In genomic region chr11:120356900-120357299, GRCm38 (mm10) we compare ENCODE assay signal across 18 mouse cellular contexts. TPM values are rescaled to one million over a fixed set of nuclear protein-coding genes. Genes with fewer than 3 reads are reported as not detected.
A peak's percentile ranks its signal among the peaks of the same experiment; 100 is the strongest.
DNase-seq lines count a peak whose midpoint lies in the region; ATAC-seq and TF ChIP-seq lines count a peak whose summit lies in the region.
"Had no signal": no experiment of that assay in that cellular context is flagged by ENCODE, and none has a peak within 500 bp of the region (broad histone marks: within the 10 kb centered on the region; RNA-seq: fewer than 3 reads in every experiment).

No protein-coding gene starts in this region.

- WGBS in heart, embryonic 13.5 days = 87% methylated on average over 4 of the region's 4 CpGs
- WGBS in lung, embryonic 15.5 days = 92% methylated on average over 4 of the region's 4 CpGs
- 94% methylated on average over 4 of the region's 4 CpGs for whole genome bisulfite sequencing in embryonic facial prominence, embryonic 13.5 days
- 90% methylated on average over 4 of the region's 4 CpGs for WGBS in limb, embryonic 14.5 days

- no peaks in the 10 kb centered on the region for H3K9me3 ChIP-seq in heart, embryonic 13.5 days
- H3K9me3 ChIP-seq in lung, embryonic 15.5 days = no peaks in the 10 kb centered on the region
- H3K9me3 ChIP-seq in embryonic facial prominence, embryonic 13.5 days = no peaks in the 10 kb centered on the region
- no peaks in the 10 kb centered on the region for H3K9me3 ChIP-seq in limb, embryonic 14.5 days (ENCODE audit: control insufficient read depth, low read length)
- H3K9me3 ChIP-seq: heart, embryonic 10.5 days; hindbrain, embryonic 10.5 days; limb, embryonic 15.5 days had no signal

- H3K4me2 ChIP-seq in heart, embryonic 13.5 days = no peak overlapping the region
- H3K4me2 ChIP-seq in lung, embryonic 15.5 days = no peak overlapping the region
- no peak overlapping the region for H3K4me2 ChIP-seq in embryonic facial prominence, embryonic 13.5 days
- H3K4me2 ChIP-seq in limb, embryonic 14.5 days (replicated peaks; ENCODE audit: low read depth, low read length, severe bottlenecking) = no peak overlapping the region

- intact Hi-C loops in left cerebral cortex, adult 2 months (cut with DNase I) = no loop called here

- no peak for TF ChIP-seq POLR2A in limb, embryonic 14.5 days (IDR thresholded peaks at IDR 0.05; ENCODE audit: borderline replicate concordance, extremely low read depth, insufficient read depth, insufficient read length)

- peak overlapping the region; percentile 9 for H3K27ac ChIP-seq in heart, embryonic 13.5 days (replicated peaks)
- peak overlapping the region; percentile 97 for H3K27ac ChIP-seq in lung, embryonic 15.5 days
- peak overlapping the region; percentile 89 for H3K27ac ChIP-seq in embryonic facial prominence, embryonic 13.5 days
- H3K27ac ChIP-seq in limb, embryonic 14.5 days (replicated peaks; ENCODE audit: low read depth, low read length) = peak overlapping the region; percentile 86; the same call in 1 of the 2 replicates
- H3K27ac ChIP-seq in left cerebral cortex, adult 2 months = no peak overlapping the region

- H3K4me1 ChIP-seq in heart, embryonic 13.5 days = peaks cover 85% of the 10 kb centered on the region
- peaks cover 78% of the 10 kb centered on the region for H3K4me1 ChIP-seq in lung, embryonic 15.5 days
- peaks cover 62% of the 10 kb centered on the region for H3K4me1 ChIP-seq in embryonic facial prominence, embryonic 13.5 days
- peaks cover 32% of the 10 kb centered on the region for H3K4me1 ChIP-seq in limb, embryonic 14.5 days (ENCODE audit: control insufficient read depth, insufficient read depth, low read length)

- 0 out of 2 replicates have a peak, but pooled peaks cover 1% of the 10 kb centered on the region for H3K36me3 ChIP-seq in heart, embryonic 13.5 days
- no peaks in the 10 kb centered on the region for H3K36me3 ChIP-seq in lung, embryonic 15.5 days
- H3K36me3 ChIP-seq in embryonic facial prominence, embryonic 13.5 days = no peaks in the 10 kb centered on the region
- H3K36me3 ChIP-seq in limb, embryonic 14.5 days (ENCODE audit: control insufficient read depth, insufficient read depth, low read length) = no peaks in the 10 kb centered on the region
- H3K36me3 ChIP-seq: heart, embryonic 10.5 days; hindbrain, embryonic 10.5 days; limb, embryonic 15.5 days had no signal

- H3K9ac ChIP-seq in heart, embryonic 13.5 days = no peak overlapping the region
- H3K9ac ChIP-seq in lung, embryonic 15.5 days = no peak overlapping the region
- no peak overlapping the region for H3K9ac ChIP-seq in embryonic facial prominence, embryonic 13.5 days
- no peak overlapping the region for H3K9ac ChIP-seq in limb, embryonic 14.5 days (ENCODE audit: low read depth, low read length, severe bottlenecking)
- H3K9ac ChIP-seq: limb, embryonic 15.5 days had no signal

- no peak for ATAC-seq in heart, embryonic 13.5 days (ENCODE audit: extremely low read depth, insufficient number of reproducible peaks, low FRiP score, low TSS enrichment)
- no peak for ATAC-seq in lung, embryonic 15.5 days (ENCODE audit: borderline replicate concordance, extremely low read depth, low FRiP score, low TSS enrichment)
- no peak for ATAC-seq in embryonic facial prominence, embryonic 13.5 days (ENCODE audit: insufficient number of reproducible peaks, insufficient read depth, low FRiP score, low TSS enrichment, low read depth)
- ATAC-seq in limb, embryonic 14.5 days (ENCODE audit: low FRiP score, low read depth) = no peak
- ATAC-seq: Patski had no signal

- no peak for DNase-seq in heart, adult 18-20 months
- DNase-seq in lung, postnatal 10 days = no peak
- DNase-seq in limb, embryonic 14.5 days (ENCODE audit: low spot score) = no peak
- no peak for DNase-seq in left cerebral cortex, adult 2 months (ENCODE audit: extremely low spot score in 1 of 2, low spot score in 2 of 2)
- DNase-seq in MN1 (ENCODE audit: low spot score) = no peak
- DNase-seq: cerebellum, postnatal 25 days; kidney, adult 8-10 months; retina, postnatal 1 day; thymus, adult 2 months had no signal

- TF ChIP-seq CTCF in left cerebral cortex, adult 2 months (IDR thresholded peaks at IDR 0.05) = no peak; the same call in 1 of the 2 replicates

- H3K4me3 ChIP-seq in heart, embryonic 13.5 days = no peak overlapping the region
- H3K4me3 ChIP-seq in lung, embryonic 15.5 days = no peak overlapping the region
- H3K4me3 ChIP-seq in embryonic facial prominence, embryonic 13.5 days = no peak overlapping the region
- no peak overlapping the region for H3K4me3 ChIP-seq in limb, embryonic 14.5 days (replicated peaks; ENCODE audit: low read length)
- no peak overlapping the region for H3K4me3 ChIP-seq in left cerebral cortex, adult 2 months
- H3K4me3 ChIP-seq: heart, embryonic 10.5 days; hindbrain, embryonic 10.5 days; limb, embryonic 15.5 days had no signal

- no peaks in the 10 kb centered on the region for H3K27me3 ChIP-seq in heart, embryonic 13.5 days (replicated peaks)
- H3K27me3 ChIP-seq in lung, embryonic 15.5 days = no peaks in the 10 kb centered on the region
- no peaks in the 10 kb centered on the region for H3K27me3 ChIP-seq in embryonic facial prominence, embryonic 13.5 days
- no peaks in the 10 kb centered on the region for H3K27me3 ChIP-seq in limb, embryonic 14.5 days (ENCODE audit: control insufficient read depth, insufficient read depth, low read length)
- H3K27me3 ChIP-seq: limb, embryonic 15.5 days; Patski had no signal

RNA-seq across cellular contexts. Expression of gene Fscn2, which starts 4.4 kb away (rescaled TPM):
- polyA plus RNA-seq in heart, embryonic 13.5 days (2015; fragmentation: Nextera tagmentation; extraction: Ambion mirVana) = 0.31 and 0.50 TPM in 2 replicates
- not detected for total RNA-seq in heart, adult 18-20 months (2021)
- polyA plus RNA-seq in lung, embryonic 15.5 days (2015; fragmentation: Nextera tagmentation; extraction: Ambion mirVana) = 0.38 and 0.56 TPM in 2 replicates
- polyA plus RNA-seq in embryonic facial prominence, embryonic 13.5 days (2015; fragmentation: Nextera tagmentation; extraction: Ambion mirVana) = 0.25 and 1.1 TPM in 2 replicates
- 0.32 and 0.36 TPM in 2 replicates for polyA plus RNA-seq in limb, embryonic 14.5 days (2012; rRNA removed)
- 0.88 and 1.6 TPM in 2 replicates for polyA plus RNA-seq in limb, embryonic 14.5 days (2014; fragmentation: Nextera tagmentation; extraction: Ambion mirVana)
- total RNA-seq in left cerebral cortex, adult 2 months (2021) = under 1 TPM in 1 of 2 experiments, not detected in 1; 0.25 TPM
- total RNA-seq: megakaryocyte-erythroid progenitor cell, adult 5-6 weeks had no signal
- polyA plus RNA-seq: spleen, adult 2 months had no signal

RNA-seq across cellular contexts. Expression of gene Actg1, which starts 8.6 kb away (rescaled TPM):
- 1,234 and 1,290 TPM in 2 replicates for polyA plus RNA-seq in heart, embryonic 13.5 days (2015; fragmentation: Nextera tagmentation; extraction: Ambion mirVana)
- 100 to 1,000 TPM; 286 to 296 TPM for total RNA-seq in heart, adult 18-20 months (2021)
- 2,618 and 2,638 TPM in 2 replicates for polyA plus RNA-seq in lung, embryonic 15.5 days (2015; fragmentation: Nextera tagmentation; extraction: Ambion mirVana)
- polyA plus RNA-seq in embryonic facial prominence, embryonic 13.5 days (2015; fragmentation: Nextera tagmentation; extraction: Ambion mirVana) = 2,524 and 2,741 TPM in 2 replicates
- 1,359 and 1,631 TPM in 2 replicates for polyA plus RNA-seq in limb, embryonic 14.5 days (2012; rRNA removed)
- 2,223 and 2,513 TPM in 2 replicates for polyA plus RNA-seq in limb, embryonic 14.5 days (2014; fragmentation: Nextera tagmentation; extraction: Ambion mirVana)
- total RNA-seq in left cerebral cortex, adult 2 months (2021) = 1,000 to 10,000 TPM; 1,100 to 1,129 TPM

RNA-seq across cellular contexts. Expression of gene Faap100, which starts 21.7 kb away (rescaled TPM):
- 29.1 and 33.5 TPM in 2 replicates for polyA plus RNA-seq in heart, embryonic 13.5 days (2015; fragmentation: Nextera tagmentation; extraction: Ambion mirVana)
- total RNA-seq in heart, adult 18-20 months (2021) = 10 to 100 TPM; 10.6 to 11.7 TPM
- polyA plus RNA-seq in lung, embryonic 15.5 days (2015; fragmentation: Nextera tagmentation; extraction: Ambion mirVana) = 36.9 and 37.4 TPM in 2 replicates
- polyA plus RNA-seq in embryonic facial prominence, embryonic 13.5 days (2015; fragmentation: Nextera tagmentation; extraction: Ambion mirVana) = 38.6 and 43.7 TPM in 2 replicates
- 45.0 and 64.7 TPM in 2 replicates for polyA plus RNA-seq in limb, embryonic 14.5 days (2012; rRNA removed)
- 33.9 and 42.0 TPM in 2 replicates for polyA plus RNA-seq in limb, embryonic 14.5 days (2014; fragmentation: Nextera tagmentation; extraction: Ambion mirVana)
- total RNA-seq in left cerebral cortex, adult 2 months (2021) = 10 to 100 TPM; 16.1 to 17.6 TPM
